Mouse (Mus musculus) CH12.LX (cell line): ENCODE data around the gene Ank3.

Experiments
- CTCF ChIP-seq, 2 experiments: IDR thresholded peaks in 1 of 2; conservative IDR thresholded peaks in 1 of 2; 2 replicates each; pipeline ENCODE4 v1.5.1; 2011 to 2012; ENCODE audit warnings: low read depth in 2 of 2, low read length in 2 of 2, improper control_type of control experiment in 1 of 2, inconsistent platforms in 1 of 2, mild to moderate bottlenecking in 1 of 2, moderate library complexity in 1 of 2
- E2F4 ChIP-seq: IDR thresholded peaks from 2 replicates; pipeline ENCODE4 v1.6.1; 2011; ENCODE audit warnings: low read depth, low read length, improper control_type of control experiment; ENCODE audit not compliant: insufficient replicate concordance
- HCFC1 ChIP-seq: IDR thresholded peaks from 2 replicates; pipeline ENCODE4 v1.6.1; 2012; ENCODE audit warnings: low read depth, mild to moderate bottlenecking, inconsistent platforms, low read length, improper control_type of control experiment
- MAX ChIP-seq: IDR thresholded peaks from 2 replicates; pipeline ENCODE4 v1.6.1; 2011; ENCODE audit warnings: low read length, improper control_type of control experiment
- POLR2A ChIP-seq: IDR thresholded peaks from 2 replicates; pipeline ENCODE4 v1.6.1; 2011; ENCODE audit warnings: low read depth, mild to moderate bottlenecking, improper control_type of control experiment, low read length
- POLR2AphosphoS2 ChIP-seq: IDR thresholded peaks from 2 replicates; pipeline ENCODE4 v1.6.1; 2011; ENCODE audit warnings: low read depth, low read length, improper control_type of control experiment
- ZNF384 ChIP-seq: IDR thresholded peaks from 2 replicates; pipeline ENCODE4 v1.6.1; 2012; ENCODE audit warnings: low read depth, low read length, improper control_type of control experiment, inconsistent platforms

GRCm38 (mm10) chr10:69987496-69987895 is 588.9 kb downstream of the Ank3 start:
- TF ChIP-seq POLR2AphosphoS2 = no peak
- TF ChIP-seq CTCF (conservative IDR thresholded peaks at IDR 0.05 in 1 of 2, IDR thresholded peaks at IDR 0.05 in 1 of 2; ENCODE audit: low read depth in 2 of 2, low read length in 2 of 2) = no peak
- no peak for TF ChIP-seq HCFC1
- TF ChIP-seq POLR2A = no peak
- TF ChIP-seq MAX = no peak
- TF ChIP-seq ZNF384 = no peak
- no peak for TF ChIP-seq E2F4
